Mouse (Mus musculus): ENCODE data around the gene Atoh8.

The Atoh8 gene

GRCm38 (mm10) chr6:72265664-72266063, 30.3 kb upstream of the Atoh8 start:
- no peaks in the 10 kb centered on the region for H3K36me3 ChIP-seq (ENCODE audit: control insufficient read depth, insufficient read depth, low read length, poor library complexity, severe bottlenecking)
- H3K27me3 ChIP-seq (ENCODE audit: control insufficient read depth, insufficient read depth, low read length, poor library complexity, severe bottlenecking) = no peaks in the 10 kb centered on the region
- DNase-seq (ENCODE audit: low read depth, low spot score) = no peak

- H3K36me3 ChIP-seq (ENCODE audit: control insufficient read depth, insufficient read depth, low read length, poor library complexity, severe bottlenecking) = no peaks in the 10 kb centered on the region
- no peaks in the 10 kb centered on the region for H3K27me3 ChIP-seq (ENCODE audit: control insufficient read depth, insufficient read depth, low read length, poor library complexity, severe bottlenecking)
- DNase-seq (ENCODE audit: low read depth, low spot score) = no peak
Observed at GRCm38 (mm10) chr6:72263679-72264265, 28.4 kb upstream of the Atoh8 start.

- DNase-seq (ENCODE audit: low read depth, low spot score) = no peak
- Histone ChIP-seq H3K36me3 (ENCODE audit: control insufficient read depth, insufficient read depth, low read length, poor library complexity, severe bottlenecking) (no peaks in the 10 kb centered on the region), H3K27me3 (ENCODE audit: control insufficient read depth, insufficient read depth, low read length, poor library complexity, severe bottlenecking) (no peaks in the 10 kb centered on the region)
Observed at GRCm38 (mm10) chr6:72261683-72262320, 26.4 kb upstream of the Atoh8 start.

- no peaks in the 10 kb centered on the region for H3K27me3 ChIP-seq (ENCODE audit: control insufficient read depth, insufficient read depth, low read length, poor library complexity, severe bottlenecking)
- H3K36me3 ChIP-seq (ENCODE audit: control insufficient read depth, insufficient read depth, low read length, poor library complexity, severe bottlenecking) = no peaks in the 10 kb centered on the region
- peak; percentile 82 for DNase-seq (ENCODE audit: low read depth, low spot score)
Observed at GRCm38 (mm10) chr6:72260981-72261682, 25.8 kb upstream of the Atoh8 start.

- H3K27me3 ChIP-seq (ENCODE audit: control insufficient read depth, insufficient read depth, low read length, poor library complexity, severe bottlenecking) = no peaks in the 10 kb centered on the region
- no peak for DNase-seq (ENCODE audit: low read depth, low spot score)
- no peaks in the 10 kb centered on the region for H3K36me3 ChIP-seq (ENCODE audit: control insufficient read depth, insufficient read depth, low read length, poor library complexity, severe bottlenecking)
Observed at GRCm38 (mm10) chr6:72259474-72259873, 24.1 kb upstream of the Atoh8 start.

- H3K36me3 ChIP-seq (ENCODE audit: control insufficient read depth, insufficient read depth, low read length, poor library complexity, severe bottlenecking) = no peaks in the 10 kb centered on the region
- no peaks in the 10 kb centered on the region for H3K27me3 ChIP-seq (ENCODE audit: control insufficient read depth, insufficient read depth, low read length, poor library complexity, severe bottlenecking)
- DNase-seq (ENCODE audit: low read depth, low spot score) = no peak
Observed at GRCm38 (mm10) chr6:72255294-72255693, 19.9 kb upstream of the Atoh8 start.

GRCm38 (mm10) chr6:72254588-72255075, 19.3 kb upstream of the Atoh8 start:
- no peak for DNase-seq (ENCODE audit: low read depth, low spot score)

GRCm38 (mm10) chr6:72253911-72254587, 18.7 kb upstream of the Atoh8 start:
- peak; percentile 18 for DNase-seq (ENCODE audit: low read depth, low spot score)
- no peaks in the 10 kb centered on the region for H3K27me3 ChIP-seq (ENCODE audit: control insufficient read depth, insufficient read depth, low read length, poor library complexity, severe bottlenecking)
- H3K36me3 ChIP-seq (ENCODE audit: control insufficient read depth, insufficient read depth, low read length, poor library complexity, severe bottlenecking) = no peaks in the 10 kb centered on the region

More at GRCm38 (mm10) chr6:72254588-72255075, 19.3 kb upstream of the Atoh8 start:
- Histone ChIP-seq H3K36me3 (ENCODE audit: control insufficient read depth, insufficient read depth, low read length, poor library complexity, severe bottlenecking) (no peaks in the 10 kb centered on the region), H3K27me3 (ENCODE audit: control insufficient read depth, insufficient read depth, low read length, poor library complexity, severe bottlenecking) (no peaks in the 10 kb centered on the region)

GRCm38 (mm10) chr6:72253168-72253567, 17.8 kb upstream of the Atoh8 start:
- no peak for DNase-seq (ENCODE audit: low read depth, low spot score)
- H3K36me3 ChIP-seq (ENCODE audit: control insufficient read depth, insufficient read depth, low read length, poor library complexity, severe bottlenecking) = no peaks in the 10 kb centered on the region
- H3K27me3 ChIP-seq (ENCODE audit: control insufficient read depth, insufficient read depth, low read length, poor library complexity, severe bottlenecking) = no peaks in the 10 kb centered on the region

- Histone ChIP-seq H3K27me3 (ENCODE audit: control insufficient read depth, insufficient read depth, low read length, poor library complexity, severe bottlenecking) (no peaks in the 10 kb centered on the region), H3K36me3 (ENCODE audit: control insufficient read depth, insufficient read depth, low read length, poor library complexity, severe bottlenecking) (no peaks in the 10 kb centered on the region)
- DNase-seq (ENCODE audit: low read depth, low spot score) = no peak
Observed at GRCm38 (mm10) chr6:72252433-72252832, 17.1 kb upstream of the Atoh8 start.

- no peak for DNase-seq (ENCODE audit: low read depth, low spot score)
- H3K27me3 ChIP-seq (ENCODE audit: control insufficient read depth, insufficient read depth, low read length, poor library complexity, severe bottlenecking) = no peaks in the 10 kb centered on the region
Observed at GRCm38 (mm10) chr6:72249981-72250380, 14.6 kb upstream of the Atoh8 start.

GRCm38 (mm10) chr6:72248150-72248914, 13.0 kb upstream of the Atoh8 start:
- Histone ChIP-seq H3K27me3 (ENCODE audit: control insufficient read depth, insufficient read depth, low read length, poor library complexity, severe bottlenecking) (no peaks in the 10 kb centered on the region), H3K36me3 (ENCODE audit: control insufficient read depth, insufficient read depth, low read length, poor library complexity, severe bottlenecking) (no peaks in the 10 kb centered on the region)
- no peak for DNase-seq (ENCODE audit: low read depth, low spot score)

More at GRCm38 (mm10) chr6:72249981-72250380, 14.6 kb upstream of the Atoh8 start:
- no peaks in the 10 kb centered on the region for H3K36me3 ChIP-seq (ENCODE audit: control insufficient read depth, insufficient read depth, low read length, poor library complexity, severe bottlenecking)

- Histone ChIP-seq H3K36me3 (ENCODE audit: control insufficient read depth, insufficient read depth, low read length, poor library complexity, severe bottlenecking) (no peaks in the 10 kb centered on the region), H3K27me3 (ENCODE audit: control insufficient read depth, insufficient read depth, low read length, poor library complexity, severe bottlenecking) (no peaks in the 10 kb centered on the region)
- DNase-seq (ENCODE audit: low read depth, low spot score) = no peak
Observed at GRCm38 (mm10) chr6:72246303-72246702, 10.9 kb upstream of the Atoh8 start.

- no peaks in the 10 kb centered on the region for H3K27me3 ChIP-seq (ENCODE audit: control insufficient read depth, insufficient read depth, low read length, poor library complexity, severe bottlenecking)
- no peak for DNase-seq (ENCODE audit: low read depth, low spot score)
- no peaks in the 10 kb centered on the region for H3K36me3 ChIP-seq (ENCODE audit: control insufficient read depth, insufficient read depth, low read length, poor library complexity, severe bottlenecking)
Observed at GRCm38 (mm10) chr6:72244569-72245285, 9.3 kb upstream of the Atoh8 start.

Measured in splenic B cell, adult 2 months (primary cell).